Mouse (Mus musculus) gastrocnemius, postnatal 36 days (tissue): ENCODE data around the gene Tmem182. TPM values are rescaled to one million over a fixed set of nuclear protein-coding genes. Genes with fewer than 3 reads are reported as not detected.

ENCODE experiments used
- DNase-seq, 2 experiments: peaks; one replicate each; pipeline ENCODE4 v3.0.0; 2022
- intact Hi-C: fragments of 180-260 bp; cut with DNase I; formaldehyde crosslinking; loops from one replicate; pipeline ENCODE4 v1.15.1; 2025
- total RNA-seq, 2 experiments: library from RNA; stranded (reverse); gene quantifications; 2 replicates each; pipeline ENCODE4 v1.2.3; 2021

Gene Tmem182
- total RNA-seq, 2 experiments from 2014 or later = 192 to 209 TPM

DNA sequence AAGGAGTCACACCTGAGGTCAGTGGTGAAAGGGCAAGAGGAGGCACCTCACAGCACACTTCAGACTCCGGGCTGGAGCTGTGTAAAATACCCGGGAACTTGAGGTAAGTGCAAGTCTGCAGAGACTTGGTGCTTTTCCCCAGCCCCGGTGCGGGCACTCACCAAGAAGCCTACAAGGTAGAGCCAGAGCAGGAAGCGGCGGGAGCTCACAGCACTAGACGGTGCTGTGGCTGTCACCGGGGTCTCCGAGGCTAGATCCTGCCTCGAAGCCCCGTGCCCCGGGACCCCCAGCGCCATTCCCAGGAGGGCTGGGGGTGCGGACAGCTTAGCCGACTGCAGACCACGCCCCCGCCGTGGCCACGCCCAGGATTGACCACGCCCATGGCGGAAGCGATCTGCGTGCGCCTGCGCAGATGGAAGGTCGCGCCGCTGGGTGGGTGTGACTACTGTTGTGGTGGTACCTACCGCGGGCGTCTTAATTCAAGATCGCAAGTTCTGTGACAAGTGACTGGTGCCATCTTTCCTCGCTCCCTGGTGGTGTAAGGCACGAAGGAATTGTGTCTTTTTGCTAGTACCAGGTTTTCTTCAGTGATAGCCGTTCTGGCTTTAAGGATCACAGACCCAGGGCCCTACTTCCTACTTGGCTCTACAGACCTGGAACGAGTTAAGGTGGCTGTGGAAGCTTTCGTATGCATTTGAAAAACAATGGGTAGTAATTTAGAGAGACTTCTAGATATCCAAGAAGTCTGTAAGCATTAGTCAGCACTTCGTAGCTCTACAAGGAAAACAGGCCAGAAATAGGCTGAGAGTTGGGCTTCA, 14.9 kb upstream of the Tmem182 start, which contains the start of gene Mfsd9:
Mfsd9 (minus strand) TSS at position 364 of the 818 bp plus-strand sequence.
- intact Hi-C loops = no loop called here
- DNase-seq = peak; percentile 78 to 90

DNA sequence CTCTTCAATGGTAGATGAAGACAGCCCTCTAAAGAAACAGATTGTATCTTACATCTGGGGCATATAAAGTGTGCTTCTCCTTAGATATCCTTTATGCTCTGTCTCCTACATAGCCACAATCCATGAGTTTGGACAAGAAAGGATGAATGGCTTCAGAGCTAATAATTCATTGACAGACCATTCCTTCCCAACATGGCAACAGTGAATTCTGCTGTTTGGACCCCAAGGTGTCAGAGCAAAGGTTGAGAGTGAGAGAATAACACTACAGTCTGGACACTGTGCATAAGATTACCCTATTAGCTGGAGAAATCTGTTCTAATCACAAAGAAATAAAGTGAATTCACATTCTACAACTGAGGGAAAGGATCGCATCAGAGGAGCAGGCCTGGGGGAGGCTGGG, 9.9 kb upstream of the Tmem182 start:
- intact Hi-C loops = no loop called here
- no peak for DNase-seq

DNA sequence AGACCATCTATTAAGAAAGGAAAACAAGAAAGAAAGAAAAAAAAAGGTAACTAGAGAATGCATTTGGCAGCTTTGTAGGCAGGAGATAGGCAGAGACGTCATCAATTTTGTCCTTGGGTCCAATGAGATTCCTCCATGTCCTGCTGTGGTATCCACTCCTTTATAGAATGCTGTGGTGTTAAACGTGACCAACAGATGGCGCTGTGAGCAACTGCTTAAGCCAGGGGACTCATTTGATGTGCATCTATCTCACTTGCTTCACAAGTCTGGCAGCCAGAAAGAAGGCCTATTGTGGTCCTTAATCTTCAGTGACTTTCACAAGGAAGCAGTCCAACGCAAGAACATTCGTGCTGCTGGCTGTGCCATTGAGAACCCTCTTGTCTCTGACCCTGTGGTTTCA, 8.1 kb upstream of the Tmem182 start:
- intact Hi-C loops = no loop called here
- peak; percentile 43 to 46 for DNase-seq

DNA sequence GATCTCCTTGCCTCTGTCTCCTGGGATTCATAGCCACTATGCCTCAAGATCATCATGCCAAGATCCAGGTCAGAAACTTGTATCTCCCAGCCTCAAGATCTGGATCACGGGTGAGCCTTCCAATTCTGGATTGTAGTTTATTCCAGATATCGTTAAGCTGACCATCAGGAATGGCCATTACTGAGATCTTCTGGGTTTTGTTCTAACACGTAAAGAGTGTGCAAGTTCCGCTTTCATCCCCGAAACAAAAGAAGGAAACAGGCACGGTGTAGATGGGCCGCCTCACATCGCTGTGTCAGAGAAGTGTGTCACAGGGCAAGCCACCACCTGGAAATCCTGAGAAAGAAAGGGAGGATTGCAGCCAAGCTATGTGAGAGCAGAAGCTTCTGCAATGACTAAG, 6.3 kb upstream of the Tmem182 start:
- DNase-seq = no peak
- intact Hi-C loops = no loop called here

DNA sequence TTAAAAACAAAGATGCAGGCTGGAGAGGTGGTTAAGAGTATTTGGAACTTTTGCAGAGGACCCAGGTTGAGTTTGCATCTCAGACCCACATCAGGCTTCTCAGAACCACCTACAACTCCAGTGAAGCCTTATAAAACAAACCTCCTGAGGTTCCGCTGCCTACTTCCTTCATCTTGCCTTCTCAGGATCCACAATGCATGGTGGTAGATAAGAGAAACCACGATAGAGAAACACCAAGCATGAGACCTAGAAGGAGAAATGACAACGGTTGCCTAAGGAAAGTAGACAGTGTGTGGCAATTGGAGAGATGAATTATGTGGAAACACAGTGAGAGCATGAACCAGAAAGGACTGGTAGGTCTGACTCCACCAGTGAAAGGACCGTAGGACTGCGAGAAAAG, 4.5 kb upstream of the Tmem182 start:
- intact Hi-C loops = no loop called here
- DNase-seq = no peak

DNA sequence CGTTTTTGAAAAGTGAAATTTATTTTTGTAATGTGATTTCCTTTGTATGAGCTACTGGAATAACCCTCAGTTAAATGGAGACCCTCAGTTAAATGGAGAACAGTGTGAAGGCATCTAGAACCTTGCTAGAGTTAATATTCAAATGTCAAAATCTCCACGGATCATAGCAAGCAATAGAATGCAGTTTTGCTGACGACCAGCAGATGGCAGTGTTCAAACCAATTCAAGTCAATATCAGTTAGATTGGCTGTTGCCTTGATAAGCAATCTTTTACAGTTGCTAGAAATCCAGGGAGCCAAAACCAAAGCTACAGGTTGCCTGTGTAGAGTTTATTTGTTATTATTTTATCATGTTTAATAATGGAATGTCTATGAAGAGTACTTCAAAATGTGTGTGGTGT, 2.6 kb upstream of the Tmem182 start:
- DNase-seq = peak in 1 of 2 experiments; percentile 43
- intact Hi-C loops = no loop called here

DNA sequence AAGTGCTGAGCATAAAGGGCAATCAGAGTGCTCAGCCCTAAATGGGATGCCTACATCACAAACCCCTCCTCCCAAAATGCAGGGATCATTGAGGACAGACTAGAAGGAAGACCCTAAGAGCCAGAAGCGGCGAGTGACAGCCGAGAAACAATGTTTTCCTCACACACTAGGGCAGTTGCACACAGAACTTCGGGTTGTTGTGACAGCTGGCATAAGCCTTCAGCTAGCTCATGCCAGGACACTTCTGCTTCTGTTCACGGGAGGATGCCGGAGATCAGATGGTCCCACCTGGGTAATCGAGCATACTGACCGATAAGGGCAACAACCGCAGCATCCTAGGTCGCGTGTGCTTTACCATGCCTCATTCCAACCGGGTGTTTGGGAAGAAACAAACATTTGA, 1.3 kb upstream of the Tmem182 start:
- DNase-seq = no peak
- intact Hi-C loops = loop anchor here (1.0 kb wide), 1 partner anchor 40 kb away; no protein-coding TSS in a partner anchor

DNA sequence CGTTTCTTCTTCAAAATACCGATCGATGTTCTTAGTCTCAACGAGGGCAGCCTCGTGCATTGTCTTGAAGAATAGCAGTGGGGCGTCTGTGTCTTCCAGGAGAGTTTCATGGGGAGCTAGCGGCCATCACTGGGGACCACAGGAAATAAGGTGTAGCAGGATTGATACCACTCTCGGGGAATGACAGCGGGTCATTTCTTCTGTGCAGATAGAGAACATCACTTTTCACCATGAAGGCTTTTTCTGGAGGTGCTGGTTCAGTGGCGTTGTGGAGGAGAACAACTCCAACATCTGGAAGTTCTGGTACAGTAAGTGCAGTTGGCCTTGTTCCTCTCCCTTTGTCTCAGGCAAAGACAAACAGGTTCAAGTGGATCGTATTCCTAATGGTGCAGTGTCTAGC, 490 bp downstream of the Tmem182 start:
- no peak for DNase-seq
- intact Hi-C loops = no loop called here

DNA sequence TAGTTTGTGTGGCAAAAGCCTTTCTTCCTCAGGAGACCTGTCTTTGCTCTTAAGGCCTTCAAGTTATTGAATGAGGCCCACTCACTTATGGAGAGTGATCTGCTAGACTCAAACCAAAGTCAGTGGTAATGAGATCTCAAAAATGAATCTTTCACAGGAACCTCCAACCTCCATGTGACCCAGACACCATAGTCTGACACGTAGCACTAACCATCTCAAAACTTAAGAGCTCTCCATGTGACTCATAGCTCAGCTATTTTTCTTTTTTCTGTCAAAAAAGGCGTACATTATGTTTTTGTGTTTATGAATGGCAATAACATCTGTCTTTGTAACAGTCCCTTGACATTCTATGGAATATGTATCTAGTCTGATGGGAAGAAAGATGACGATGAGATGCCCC, 3.2 kb downstream of the Tmem182 start:
- intact Hi-C loops = no loop called here
- DNase-seq = no peak

DNA sequence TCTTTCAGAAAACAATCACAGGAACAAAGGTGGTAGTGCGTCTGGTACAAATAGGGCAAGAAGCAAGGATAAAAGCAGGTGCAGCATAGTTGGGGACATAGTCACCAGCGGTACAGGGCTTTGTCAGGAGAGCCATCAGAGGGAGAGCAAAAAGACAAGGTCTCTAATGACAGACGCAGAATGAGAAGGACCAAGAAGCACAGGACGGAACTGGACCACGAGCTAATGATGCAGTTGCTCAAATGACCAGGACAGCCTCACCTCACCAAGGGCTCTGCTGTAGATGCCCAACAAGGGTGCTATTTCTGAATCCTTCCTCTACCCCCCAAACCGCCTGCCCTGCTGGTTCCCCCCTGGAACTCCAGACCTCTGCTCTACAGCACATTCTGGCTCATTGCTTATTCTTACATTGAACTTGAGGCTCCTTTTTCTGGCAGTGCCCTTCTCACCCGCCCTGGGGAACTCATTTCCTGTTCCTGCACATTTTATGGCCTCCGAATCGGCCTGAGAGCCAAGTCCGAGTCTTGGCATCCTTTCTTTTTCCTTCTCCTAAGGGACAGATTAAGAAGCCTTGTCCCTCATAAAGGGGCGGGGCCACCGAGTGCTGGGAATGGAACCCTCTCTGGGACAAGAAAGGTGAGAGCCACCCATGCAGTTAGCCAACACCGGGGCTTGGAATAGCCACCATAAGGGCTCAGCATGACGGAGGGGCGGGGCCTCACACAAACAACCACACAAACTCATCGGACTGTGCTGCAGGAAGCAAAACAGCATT, 9.9 kb downstream of the Tmem182 start:
- DNase-seq = peak; percentile 31 to 48

DNA sequence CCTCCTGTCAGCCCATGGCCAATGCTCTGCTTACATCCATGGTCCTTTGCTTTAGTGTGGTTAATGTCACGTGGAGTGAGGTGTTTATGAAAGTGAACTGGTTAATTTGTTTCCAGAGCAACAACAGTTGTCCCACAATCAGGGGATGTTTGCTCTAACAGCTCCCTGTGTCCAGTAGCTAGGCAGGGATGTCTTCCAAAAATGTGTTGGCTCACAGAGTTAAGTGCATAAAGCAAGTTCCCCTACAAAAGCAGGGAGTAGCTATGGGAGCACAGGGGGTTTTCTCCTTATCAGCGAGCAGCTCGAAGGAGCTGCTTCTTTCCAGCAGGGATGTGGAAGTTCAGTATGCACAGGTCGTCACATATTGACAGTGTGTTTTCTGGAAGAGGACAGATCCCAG, 19.1 kb downstream of the Tmem182 start:
- intact Hi-C loops = no loop called here
- DNase-seq = no peak

More for the DNA sequence above, 9.9 kb downstream of the Tmem182 start:
- intact Hi-C loops = no loop called here

DNA sequence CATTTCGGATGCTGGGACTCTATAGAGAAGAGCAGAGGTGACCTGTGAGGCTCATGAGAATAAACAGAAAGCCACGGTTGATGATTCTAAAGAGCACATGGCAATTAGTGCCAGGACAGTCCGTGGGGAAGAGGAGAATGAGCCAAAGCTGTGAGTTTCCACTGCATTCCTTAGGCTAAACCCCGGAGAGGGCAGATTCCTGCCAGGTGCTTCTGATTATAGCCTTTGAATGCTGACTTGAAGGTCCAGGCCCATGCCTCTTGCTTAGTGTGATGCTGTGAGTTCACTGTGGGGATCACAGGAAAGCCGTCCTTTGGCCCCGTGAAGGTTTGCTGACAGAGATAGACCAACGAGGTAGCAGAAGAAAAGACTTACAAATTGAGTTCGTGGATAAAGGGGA, 19.5 kb downstream of the Tmem182 start:
- intact Hi-C loops = no loop called here
- DNase-seq = no peak

DNA sequence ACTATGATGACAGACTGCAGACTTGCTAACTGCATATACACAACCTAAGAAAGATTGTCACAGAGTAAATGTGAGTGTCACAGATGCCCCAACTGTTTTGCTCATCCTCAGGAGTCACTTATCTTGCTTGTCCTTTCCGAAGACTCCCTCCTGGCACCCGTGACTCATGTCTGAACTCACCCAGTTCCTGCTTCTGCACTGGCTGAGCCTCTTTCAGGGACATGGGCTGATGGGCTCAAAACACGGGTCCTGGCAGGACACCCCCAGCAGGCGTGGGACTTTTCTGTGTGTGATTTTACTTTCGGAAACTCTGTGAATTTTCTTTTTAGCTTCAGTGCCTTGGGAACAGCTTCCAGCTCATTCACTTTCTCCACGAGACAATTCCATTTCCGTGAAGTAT, 20.4 kb downstream of the Tmem182 start:
- no peak for DNase-seq
- intact Hi-C loops = no loop called here

DNA sequence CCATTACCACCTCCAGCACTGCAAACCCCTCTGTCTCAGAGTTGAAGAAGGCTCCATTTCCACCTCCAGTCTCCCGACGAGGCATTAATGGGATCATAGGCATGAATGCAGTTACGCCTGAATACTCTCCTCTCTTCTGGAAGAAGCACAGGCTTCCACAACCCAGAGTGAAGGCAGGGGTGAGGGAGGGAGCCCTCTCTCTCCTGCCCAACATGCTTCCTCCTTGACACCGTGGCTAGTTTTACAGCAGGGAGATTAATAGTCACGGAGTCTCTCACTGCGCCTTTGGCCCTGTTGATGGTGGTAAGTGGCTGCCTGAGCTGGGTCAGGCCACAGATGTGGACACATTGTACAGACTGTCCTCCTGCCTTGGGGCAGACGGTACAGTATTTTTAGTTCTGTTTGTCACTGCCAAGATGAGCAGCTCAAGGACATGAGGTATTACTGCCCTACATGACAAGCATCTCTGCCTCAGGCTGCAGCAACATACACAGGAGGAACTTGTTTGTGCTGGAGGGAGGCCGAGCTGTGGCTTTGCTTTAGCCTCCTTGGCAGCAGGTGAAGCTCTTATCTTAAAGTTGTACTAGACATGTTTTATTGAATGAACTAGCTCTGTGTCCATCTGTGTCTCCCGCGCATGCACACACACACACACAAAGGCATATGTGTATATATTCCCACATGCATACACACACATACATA, 24.0 kb downstream of the Tmem182 start:
- intact Hi-C loops = no loop called here
- peak in 1 of 2 experiments; percentile 27 for DNase-seq

DNA sequence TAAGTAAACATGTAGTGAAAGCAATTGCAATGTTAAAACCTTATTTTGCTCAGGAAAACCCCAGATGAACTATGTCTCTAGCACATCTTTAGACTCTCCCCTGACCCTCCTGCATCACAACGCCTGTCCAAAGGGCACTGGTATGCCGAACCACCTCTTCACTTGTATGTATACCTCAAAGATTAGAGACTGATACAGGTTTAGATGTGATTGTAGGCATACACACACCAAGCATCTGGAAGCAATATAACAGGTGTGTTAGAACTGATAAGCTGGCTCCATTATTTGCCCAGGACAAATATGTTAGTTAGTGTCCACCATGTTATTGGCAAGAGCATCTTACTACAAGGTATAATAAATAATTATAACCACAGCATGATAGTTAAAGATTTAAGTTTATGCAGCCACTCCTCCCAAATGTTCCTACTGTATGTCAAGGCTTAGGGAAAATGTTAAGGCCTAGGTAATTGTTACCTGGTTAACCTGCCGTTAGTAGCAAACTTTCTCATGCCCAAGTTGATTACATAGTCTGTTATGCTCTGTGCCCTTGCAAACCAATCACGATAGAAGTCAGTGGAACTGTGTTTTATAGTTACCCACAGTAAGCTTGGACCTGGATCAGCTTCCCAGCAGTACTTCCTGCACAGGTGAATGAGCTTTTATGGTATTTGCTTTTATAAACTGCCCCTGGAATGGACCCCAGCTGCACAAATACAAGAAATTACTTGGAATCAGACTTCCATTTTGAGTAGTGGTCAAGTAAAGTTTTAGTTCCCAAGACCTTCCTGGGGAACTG, 25.5 kb downstream of the Tmem182 start:
- intact Hi-C loops = no loop called here
- no peak for DNase-seq

DNA sequence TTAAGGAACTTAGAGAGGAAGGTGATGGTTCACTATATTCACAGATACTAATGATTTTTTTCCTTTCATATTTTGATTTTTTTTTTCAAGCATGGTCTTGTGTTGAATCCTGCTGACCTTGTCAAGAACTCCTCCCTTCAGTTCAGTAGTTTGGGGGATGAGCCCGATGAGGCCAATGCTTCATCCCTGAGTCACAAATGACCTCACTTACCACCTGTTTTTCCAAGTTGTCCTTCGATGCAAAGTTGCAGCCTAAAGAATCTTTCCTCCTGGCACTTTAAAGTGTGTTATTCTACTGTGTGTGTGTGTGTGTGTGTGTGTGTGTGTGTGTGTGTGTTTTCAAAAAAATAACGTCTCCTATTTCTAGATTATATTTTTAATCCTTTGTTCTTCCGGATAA, 30.1 kb downstream of the Tmem182 start:
- DNase-seq = no peak
- intact Hi-C loops = no loop called here

DNA sequence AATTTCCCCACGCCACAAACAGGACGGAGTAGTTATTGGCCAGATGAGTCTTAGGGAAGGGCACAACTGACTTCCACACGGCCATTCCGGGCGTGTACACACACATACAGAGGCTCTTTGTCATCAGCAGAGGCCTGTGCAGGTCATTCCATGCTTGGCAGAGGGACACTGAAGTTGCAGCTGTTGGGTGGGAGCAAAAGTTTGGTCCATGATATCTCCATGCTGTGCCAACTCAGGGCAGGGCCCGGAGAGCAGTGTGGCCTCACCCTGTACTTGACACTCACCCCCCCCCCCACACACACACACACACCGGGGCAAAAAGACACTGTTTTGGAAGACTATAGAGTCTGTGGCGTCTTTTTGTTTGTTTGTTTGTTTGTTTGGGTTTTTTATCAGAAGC, 35.2 kb downstream of the Tmem182 start:
- no peak for DNase-seq
- intact Hi-C loops = loop anchor here (10.0 kb wide), 1 partner anchor 256 kb away; the partner anchor contains the start of gene Slc9a4

DNA sequence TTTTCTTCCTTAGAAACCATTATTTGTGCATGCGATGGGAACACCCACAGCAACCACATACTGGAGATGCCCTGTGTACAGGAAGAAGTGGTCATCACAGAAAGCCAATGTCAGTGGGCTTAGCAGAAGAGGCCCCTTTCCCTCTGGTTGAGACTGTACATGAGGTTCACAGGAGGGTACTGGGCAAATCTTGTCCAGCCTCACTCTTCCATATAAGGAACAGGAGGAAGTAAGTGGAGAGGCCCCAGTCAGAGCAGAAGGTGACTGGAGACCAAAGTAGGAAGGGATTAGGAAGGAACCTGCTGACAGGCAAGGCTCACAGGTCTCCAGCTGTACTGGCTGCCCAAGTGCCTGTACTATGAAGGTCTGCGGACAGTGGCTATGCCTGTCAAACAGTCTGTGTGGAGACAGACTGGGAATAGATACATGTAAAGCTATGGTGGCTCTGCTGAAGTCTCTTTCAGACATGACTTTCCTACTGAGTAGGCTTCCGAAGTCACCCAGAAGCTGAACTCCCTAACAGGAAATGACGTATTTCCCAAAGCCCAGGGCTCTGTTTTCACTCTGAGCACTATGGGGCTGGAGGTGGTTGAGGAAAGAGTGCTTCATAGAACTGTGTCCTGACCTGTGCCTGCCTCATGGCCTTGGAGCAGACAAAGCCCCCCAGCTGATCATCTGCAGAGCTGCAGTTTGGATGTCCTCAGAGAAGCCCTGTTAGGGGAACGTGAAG, 35.8 kb downstream of the Tmem182 start:
- intact Hi-C loops = loop anchor here (10.0 kb wide), 1 partner anchor 256 kb away; the partner anchor contains the start of gene Slc9a4
- no peak for DNase-seq

DNA sequence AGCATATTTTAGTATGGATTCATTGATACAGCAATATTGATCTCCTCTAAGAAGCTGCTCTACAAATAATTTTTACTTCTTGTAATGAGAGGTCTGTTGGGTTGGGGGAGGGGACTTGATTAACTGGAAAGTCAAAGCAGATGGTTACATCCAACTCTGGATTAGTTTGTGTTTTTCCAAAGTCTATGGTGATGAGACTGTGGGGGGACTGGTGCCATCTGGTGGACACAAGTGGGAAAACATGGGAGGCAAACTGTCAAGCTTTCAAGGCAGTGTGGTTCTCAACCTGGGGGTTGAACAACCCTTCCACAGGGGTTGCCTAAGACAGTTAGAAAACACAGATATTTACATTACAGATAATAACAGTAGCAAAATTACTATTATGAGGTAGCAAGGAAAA, 39.2 kb downstream of the Tmem182 start:
- intact Hi-C loops = loop anchor here (1.0 to 10.0 kb wide), 3 partner anchors 40 to 260 kb away; partner anchors contain the start of gene Slc9a4
- DNase-seq = peak; percentile 54 to 57
